Mouse (Mus musculus) gastrocnemius, postnatal 25 days (tissue): ENCODE measurements at regions not wholly inside any gene's neighbourhood (a gene's known extent, or its start where the extent isn't known, plus 50 kb on each side); places are given as distances from the start of the nearest gene placed in this dataset.
A peak's percentile ranks its signal among the peaks of the same experiment; 100 is the strongest.

Source experiments
- DNase-seq: peaks from one replicate; pipeline ENCODE4 v3.0.0; 2022

DNA sequence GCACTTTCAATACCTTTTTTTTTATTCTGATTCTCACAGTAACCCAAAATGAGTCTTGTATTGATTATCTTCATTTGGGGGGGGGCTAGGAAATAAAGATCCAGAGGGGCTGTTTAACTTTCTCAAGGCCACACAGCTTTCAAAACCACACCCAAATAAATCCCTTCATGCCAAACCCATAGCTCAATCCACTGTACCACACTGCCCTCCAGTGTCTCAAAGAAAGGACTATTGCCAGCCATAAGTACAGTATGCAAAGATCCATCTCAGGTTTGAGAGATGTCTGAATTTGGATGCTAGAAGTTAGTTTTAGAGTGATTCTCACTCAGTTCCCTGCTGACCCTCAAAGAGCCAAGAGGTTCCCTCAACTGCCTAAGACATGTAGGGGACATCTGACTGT is 120.1 kb upstream of the Gm26657 start:
- DNase-seq, result no peak

DNA sequence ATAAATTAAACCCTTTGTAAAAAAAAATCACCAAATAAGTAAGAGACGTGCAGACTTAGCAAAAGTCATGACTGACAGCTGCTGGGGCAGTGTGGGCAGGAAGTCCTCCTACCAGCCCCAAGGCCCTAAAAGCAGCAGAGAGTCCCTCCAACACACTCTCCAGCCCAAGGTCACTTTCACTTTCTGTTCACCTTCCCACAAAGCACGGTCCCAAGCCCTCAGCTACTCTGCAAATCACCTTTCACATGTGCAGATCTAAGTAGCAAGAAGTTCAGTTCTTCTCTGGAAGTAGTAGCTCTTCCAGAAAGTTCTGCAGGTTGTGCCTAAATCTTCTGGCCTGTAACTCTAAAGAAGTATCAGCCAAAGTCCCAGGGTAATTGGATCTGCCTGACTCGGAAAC is 120.8 kb upstream of the Gm26657 start:
- DNase-seq, result no peak

- DNase-seq, result no peak
Measured at GRCm38 (mm10) chr4:56618433-56618832, 121.4 kb upstream of the Gm26657 start.

DNA sequence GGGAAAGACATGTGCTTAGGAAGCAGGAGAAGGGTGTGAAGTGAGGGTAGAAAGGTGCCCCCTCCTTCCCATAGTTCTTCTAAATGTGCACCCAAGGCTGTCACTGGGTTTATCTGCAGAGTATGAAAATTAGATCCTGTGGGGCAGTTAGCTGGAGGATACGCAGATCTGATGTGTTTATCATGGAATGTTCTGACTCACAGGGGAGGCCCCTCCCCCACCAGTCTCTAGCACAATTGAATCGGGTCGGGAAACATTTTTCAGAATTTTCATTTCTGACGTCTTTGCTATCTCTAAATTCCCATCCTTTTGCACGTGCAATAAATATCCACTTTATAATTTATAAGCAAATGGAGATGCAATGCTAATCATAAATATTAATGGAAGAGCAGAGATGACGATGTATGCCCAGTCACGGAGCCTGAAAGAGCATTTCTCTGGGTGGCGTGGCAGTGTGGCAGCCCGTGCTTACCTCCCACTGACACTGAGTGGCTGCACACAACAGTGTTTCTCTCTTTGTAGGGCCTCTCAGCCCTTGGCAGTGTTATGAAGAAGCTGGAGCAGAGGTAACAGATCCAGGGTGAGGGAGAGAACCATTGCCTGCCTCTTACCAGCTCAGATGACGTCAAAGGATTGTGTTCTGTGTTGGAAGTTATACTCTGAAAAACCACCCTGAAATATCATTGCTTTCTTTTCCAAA is 122.1 kb upstream of the Gm26657 start:
- DNase-seq, result no peak

GRCm38 (mm10) chr4:56612325-56612724 is 127.5 kb upstream of the Gm26657 start:
- no peak for DNase-seq

DNA sequence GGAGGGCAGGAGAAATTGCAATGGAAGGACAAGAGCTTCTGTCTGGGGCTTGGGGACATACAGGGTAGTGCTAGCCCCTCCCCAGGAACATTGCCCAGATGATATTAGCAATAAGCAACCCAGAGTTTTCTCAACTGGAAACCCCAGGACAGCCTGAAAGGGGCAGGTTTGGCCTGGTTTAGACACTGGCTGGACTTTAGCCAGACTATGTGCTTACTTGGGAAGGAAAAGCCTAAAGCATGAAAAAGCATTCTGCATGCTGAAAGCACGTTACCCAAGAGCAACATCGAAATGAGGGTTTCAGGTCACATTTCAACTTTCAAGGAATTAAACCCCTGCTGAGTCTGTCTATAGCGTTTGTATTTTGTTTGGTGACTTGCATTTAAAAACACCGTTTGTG is 128.1 kb upstream of the Gm26657 start:
- DNase-seq, result no peak

- no peak for DNase-seq
Measured at GRCm38 (mm10) chr4:56610273-56610672, 129.6 kb upstream of the Gm26657 start.

DNA sequence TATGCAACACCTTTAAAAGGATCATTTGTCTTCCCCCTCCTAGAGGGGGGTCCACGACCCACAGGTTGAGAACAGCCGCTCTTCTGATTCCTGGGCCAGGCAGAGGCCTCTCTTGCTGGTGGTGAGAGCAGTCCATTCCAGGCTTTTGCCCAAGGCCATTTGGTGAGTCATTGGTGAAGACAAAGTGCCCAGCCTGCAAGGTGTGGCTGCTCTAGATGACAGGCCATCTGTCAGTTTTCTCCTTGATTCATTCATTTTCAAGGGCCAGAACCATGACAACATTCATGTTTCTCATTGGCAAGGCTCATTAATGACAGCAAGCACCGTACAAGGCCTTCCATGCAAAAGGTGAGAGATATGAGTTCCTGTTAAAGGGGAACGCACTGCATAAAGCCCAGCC is 131.2 kb upstream of the Gm26657 start:
- DNase-seq, result no peak

DNA sequence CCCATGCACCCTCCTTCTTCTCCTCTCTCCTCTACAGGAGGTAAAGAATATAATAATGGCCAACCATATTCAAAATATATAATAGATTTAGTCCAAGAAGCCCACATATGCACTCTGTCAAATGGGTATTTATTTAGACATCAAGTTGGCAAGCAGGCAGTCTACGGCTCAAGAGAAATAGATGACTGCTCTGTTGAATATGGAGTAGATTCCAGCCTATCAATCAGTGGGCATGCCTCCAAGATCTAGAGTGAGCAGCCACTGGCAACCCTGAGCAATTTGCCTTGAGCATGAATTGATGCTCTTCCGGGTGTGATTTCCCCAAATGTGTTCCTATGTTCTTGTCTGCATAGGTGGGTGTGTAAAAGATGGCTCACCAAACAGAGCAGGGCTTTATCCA is 141.5 kb upstream of the Gm26657 start:
- no peak for DNase-seq

DNA sequence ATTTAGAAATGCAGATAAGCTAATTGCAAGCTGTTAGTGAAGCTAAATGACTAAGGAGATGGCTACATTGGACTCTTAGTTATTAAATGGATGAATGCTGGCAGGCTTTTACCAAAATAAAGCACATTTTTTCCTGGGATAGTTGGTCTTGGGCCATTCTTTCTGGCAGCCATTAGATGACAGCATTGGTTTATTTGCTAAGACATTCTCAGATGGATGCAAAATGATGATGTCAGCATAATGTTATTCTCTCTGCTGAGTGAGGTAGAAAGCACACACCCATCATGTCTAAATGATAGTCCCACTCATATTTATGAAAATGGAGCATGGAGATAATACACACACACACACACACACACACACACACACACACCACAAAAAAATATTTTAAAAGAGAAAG is 141.9 kb upstream of the Gm26657 start:
- peak; percentile 11 for DNase-seq

- no peak for DNase-seq
Measured at GRCm38 (mm10) chr4:56582405-56582804, 157.5 kb upstream of the Gm26657 start.

DNA sequence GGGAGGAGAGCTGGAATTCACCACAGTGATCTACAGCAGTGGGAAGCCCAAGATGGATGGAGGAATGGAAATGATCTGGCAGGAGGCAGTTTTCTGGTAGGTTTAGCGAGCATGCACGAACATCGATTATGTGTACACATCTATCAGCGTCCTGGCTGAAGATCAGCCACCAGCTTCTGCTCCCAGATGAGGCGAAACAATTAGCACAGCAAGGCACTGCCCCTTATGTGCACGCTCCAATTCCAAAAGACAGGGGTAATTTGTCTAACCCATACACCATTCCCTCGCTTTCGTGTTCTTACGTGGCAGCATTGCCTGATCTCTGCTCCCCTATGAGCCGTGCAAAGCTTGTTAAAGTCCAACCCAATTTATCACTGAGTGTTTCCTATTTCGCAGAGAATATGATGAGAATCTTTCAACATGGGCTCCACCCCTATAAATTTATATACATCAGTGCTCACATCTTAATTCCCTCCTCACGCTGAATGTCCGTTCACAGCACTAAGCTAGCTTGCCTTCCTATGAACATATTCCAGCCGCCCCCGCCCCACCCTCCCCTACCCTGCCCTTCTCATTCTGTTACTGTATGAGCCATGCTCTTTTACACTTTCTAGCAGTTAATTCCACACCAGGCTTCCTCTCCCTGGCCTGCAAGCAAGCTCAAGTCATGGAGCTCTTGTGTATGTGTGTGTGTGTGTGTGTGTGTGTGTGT is 162.9 kb upstream of the Gm26657 start:
- no peak for DNase-seq

DNA sequence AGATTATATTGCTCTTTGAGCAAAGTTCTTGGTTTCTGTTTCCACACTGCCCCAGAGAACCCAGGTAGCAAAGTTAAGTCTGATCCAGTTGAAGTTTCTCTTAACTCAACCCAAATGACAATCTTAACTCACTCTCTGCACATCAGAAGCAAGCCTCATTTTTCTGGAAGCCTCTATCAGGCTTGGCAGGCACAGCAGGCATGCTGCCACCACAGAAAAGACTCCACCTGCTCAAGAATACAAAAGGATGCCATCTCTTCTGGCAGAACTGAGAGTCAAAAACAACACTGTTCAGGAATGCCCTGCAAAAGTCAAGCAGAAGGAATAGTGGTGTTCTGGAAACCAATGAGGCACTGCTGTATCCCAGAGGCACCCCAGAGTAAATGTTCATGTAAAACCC is 187.7 kb upstream of the Gm26657 start:
- DNase-seq, result no peak

- DNase-seq, result no peak
Measured at GRCm38 (mm10) chr4:56533344-56533985, 206.4 kb upstream of the Gm26657 start.

DNA sequence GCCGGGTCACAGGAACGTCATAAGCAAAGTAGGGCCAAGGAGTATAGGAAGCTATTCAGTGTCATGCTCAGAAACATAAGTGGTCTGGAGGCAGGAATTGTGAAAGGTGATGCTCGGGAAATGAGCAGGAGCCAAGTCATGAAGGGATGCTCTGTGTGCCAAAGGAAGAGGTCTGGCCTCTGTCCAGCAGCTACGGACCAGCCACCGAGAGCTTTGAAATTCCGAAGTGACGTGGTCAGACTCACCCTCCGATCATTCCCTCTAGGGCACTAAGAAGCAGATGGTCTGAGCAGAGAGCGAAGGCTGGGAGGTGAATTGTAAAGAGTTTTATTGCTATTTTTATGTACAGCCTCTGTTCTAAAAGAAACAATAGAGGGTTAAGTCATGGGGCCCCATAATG is 206.9 kb upstream of the Gm26657 start:
- DNase-seq, result no peak

DNA sequence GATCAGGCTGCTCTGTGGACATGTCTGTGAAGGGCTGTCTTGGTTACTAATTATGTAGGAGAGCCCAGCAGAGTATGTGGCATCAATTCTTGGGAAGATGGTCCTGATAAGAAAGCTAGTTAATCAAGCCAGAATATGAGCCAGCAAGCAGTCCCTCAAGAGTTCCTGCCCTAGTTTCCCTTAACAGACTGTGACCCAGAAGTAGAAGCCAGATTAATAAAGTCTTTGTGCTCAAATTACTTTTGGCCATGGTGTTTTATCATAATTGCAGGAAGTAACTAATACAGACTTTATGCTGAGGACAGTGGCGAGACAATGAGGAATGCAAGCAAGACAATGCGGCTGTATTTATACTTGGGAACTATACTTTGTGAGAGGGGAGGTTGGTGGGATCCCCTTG is 211.3 kb upstream of the Gm26657 start:
- no peak for DNase-seq

DNA sequence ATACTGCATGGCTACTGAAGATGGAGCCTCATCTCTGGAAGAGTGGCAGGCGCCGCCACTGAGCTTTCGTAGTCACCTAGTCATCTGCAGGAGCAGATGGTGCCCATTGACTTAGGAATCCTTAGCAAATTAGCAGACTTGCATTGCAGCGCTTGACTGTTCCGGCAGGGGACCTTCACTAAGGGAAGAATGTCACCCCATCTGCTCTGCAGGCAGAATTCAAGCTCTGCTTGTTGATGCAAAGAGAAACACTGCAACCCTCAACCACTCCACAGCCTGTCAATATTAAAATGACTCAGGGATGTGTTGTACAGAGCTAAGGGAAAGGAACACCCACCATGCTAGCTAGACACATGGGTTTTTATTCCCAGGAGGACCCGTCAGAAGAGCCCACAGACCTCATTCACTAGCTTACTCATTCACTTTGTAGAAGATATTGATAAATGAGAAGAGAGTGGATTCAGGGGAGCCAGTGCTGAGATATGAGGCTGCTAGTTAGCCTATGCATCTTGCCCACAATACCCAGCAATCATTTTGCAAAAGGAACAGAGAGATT is 215.4 kb upstream of the Gm26657 start:
- no peak for DNase-seq

DNA sequence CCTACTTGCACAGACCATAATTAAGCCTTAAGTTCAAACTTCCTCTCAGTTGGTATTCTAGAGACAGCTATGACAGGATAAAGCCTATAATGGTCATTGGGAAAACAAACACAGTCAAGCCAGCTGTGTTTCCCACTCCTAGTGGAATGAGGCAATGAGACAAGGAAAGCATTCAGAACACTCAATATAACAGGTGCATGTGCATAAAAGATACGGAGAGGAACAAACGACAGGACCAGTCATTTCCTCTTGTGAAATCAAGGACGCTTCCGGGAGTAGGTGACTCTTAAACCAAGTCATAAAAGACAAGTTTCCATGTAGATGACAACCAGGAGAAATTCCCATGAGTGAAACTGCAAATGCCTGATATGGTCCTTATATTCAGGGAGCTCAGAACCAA is 232.1 kb upstream of the Gm26657 start:
- DNase-seq, result no peak

GRCm38 (mm10) chr4:56506786-56507185 is 233.1 kb upstream of the Gm26657 start:
- DNase-seq, result no peak

DNA sequence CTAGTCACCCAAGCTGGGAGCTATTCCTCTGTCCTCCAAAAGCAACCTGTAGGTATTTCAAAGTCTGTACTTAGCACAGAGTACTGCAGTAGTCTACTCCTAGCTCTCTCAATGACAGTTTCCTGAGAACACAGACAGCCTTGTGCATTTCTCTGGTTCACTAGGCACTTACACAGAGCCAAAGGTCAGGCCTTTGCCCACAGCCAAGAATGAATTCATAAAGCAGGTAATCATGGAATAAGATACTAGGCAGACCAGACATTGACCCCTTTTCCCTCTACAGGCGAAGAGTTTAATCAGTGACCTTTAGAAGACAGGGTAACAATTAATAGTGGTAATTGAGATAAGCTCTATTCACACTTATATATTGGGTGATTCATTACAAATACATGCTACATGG is 233.8 kb upstream of the Gm26657 start:
- DNase-seq, result no peak

DNA sequence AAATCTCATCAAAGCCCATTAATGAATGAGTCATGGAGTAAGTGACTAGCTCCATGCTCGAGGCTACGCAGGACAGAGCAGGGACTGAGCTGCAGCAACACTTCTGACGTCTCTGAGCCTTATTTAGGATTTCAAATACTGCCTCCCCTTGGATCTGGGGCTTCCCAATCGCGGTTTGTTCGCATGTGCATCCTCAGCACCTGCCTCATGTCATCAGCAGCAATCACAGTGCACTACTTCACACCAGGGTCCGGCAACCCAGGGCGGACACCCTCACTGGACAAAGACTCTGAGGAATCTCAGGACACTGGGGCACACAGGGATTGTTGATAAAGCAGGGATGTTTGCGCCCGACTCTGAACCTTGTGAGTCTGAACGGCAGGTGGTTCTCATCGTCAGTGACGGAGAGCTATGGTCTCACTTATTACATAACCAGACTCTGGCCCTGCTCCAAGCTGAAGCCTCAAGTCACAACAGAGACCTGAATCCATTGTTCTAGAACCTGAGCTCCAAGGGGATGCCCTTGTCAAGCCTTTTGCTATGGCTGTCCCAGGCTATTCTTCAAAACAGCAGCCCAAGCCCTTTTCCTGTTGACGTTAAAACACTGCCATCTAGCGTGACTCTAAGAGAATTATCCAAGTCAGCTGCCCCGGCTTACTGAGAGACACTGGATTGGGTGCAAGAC is 247.2 kb upstream of the Gm26657 start:
- peak; percentile 38 for DNase-seq

DNA sequence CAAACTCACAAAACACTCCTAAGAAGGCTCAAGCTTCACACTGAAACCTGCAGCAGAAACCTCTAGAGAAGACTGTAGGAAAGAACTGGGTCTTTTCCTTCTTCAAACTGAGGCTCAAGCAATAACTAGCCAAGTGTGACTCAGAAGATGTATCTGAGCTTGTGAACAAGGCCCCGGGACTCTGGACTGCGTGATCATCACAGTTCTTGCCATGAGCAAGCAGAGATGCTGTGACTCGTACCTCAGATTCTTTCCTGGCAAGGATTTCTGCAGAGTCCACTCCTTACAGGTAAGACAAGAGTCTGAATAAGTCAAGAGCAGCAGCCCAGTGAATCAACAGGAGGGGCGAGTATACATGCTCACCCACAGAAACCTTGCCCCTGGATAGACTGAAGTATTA is 250.5 kb upstream of the Gm26657 start:
- DNase-seq, result no peak

DNA sequence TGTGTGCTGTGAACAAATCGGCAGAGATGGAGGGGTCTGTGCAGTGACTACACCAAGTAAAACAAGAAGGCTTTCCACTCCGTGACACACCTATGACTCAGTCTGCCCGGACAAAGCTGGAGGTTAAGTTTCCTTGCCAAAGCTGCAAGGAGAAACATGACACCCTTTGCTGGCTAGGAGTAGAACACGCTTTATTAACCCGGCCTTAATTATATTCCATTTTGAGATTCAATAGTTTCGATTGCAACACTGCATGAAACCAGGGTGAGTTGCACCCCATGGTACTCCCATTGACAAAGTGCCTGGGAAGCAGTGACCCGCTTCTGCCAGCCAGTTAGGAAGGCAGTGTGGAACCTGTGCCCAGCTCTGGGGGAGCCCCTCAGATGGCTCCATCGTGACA is 256.2 kb upstream of the Gm26657 start:
- DNase-seq, result no peak
